Mouse (Mus musculus) c-Kit-positive CD71-positive TER-119-negative erythroid progenitor cells, embryonic 14.5 days (primary cell): ENCODE data around the gene S1pr5.
"Not testable (repeated sequence)": the region's sequence is repeated elsewhere in the genome, so short reads cannot be mapped to it uniquely, and the experiment has no call there.

ENCODE experiments used
- DNase-seq: peaks from one replicate; pipeline ENCODE4 v3.0.0-alpha.2; 2013; ENCODE audit warnings: low read depth

S1pr5 gene

DNA sequence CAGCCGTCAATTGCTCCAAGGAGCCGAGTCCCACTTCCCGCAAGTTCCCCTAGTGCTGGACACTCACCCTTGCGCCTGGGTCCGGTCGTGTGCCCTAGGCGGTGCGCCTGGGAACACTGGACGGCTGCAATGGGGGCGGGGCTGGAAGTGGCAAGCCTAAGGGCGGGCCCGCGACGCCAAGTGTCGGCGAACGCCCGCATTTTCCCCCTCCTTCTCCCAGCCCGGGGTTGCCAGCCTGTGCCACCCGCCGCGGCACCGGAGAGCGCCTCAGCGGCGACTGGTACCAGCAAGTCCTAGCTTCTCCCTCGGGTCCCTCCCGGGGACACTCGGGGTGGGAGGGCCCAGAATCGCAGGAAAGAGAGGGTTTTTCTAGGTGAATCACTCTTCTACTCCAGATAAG, at the start of gene S1pr5:
Gene S1pr5, minus strand, starts transcription at position 118 of the 400 bp plus-strand sequence.
- no peak for DNase-seq

DNA sequence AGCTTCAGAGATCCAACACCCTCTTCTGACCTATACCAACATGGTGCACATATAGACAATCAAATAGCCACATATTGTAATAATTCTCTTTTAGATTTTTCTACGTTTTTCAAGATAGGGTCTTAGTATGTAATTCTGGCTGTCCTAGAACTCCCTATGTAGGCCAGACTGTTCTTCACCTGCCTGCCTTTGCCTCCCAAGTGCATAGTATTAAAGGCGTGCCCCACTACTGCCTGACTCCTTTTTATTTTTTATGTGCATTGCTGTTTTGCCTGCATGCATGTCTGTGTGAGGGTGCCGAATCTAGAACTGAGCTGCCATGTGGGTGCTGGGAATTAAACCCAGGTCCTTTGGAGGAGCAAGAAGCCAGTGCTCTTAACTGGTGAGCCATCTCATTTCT, 44.0 kb upstream of the S1pr5 start:
- no peak for DNase-seq

DNA sequence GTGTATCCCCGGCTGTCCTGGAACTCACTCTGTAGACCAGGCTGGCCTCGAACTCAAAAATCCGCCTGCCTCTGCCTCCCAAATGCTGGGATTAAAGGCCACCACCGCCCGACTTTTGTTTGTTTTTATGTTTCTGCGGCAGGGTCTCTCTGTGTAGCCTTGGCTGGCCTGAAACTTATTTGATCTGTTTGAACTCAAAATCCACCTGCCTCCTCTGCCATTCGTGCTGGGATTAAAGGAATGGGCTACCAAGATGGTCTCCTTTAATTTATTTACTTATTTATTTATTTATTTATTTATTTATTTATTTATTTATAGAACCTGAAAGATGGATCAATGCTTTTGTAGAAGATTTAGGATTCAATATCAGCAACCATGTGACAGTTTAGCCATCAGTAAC, 43.6 kb upstream of the S1pr5 start:
- DNase-seq: not testable (repeated sequence)

DNA sequence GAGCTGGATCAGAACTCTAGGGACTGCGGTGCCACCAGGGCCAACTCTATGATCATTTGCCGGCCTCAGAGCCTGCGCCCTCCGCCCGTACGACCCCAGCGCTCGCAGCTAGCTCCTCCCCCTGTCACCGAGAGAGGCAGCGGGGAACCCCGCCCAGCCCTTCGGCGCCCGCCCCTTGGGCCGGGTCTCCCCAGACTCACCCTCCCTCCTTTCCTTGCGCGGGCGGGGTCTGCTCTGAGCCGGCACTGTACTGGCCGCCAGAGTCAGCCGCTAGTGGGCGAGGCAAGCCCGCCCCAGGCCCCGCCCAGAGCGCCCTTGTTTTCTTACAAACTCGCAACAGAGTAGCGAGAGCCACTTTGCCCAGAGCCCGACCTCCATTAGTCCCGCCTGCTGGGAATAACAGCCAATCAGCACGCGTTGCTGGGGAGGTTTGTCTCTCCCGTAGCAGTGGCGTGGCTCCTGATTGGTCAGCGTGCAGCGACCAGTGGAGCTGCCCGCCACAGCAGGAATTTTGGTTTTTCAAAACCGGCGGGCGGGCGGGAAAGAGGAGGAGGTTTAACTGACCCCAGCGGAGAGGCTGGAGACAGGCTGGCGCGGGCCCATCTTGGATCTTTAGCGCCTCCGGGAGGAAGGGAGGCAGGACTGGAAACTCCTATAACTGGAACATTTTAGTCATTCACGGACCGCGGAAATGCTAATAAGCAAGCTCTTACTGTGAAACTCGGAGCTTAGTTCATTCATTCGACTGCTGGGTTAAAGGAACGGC, 43.0 kb upstream of the S1pr5 start, which contains the start of gene Cdkn2d:
Gene Cdkn2d, minus strand, starts transcription at position 386 of the 766 bp plus-strand sequence.
- DNase-seq: peak; percentile 100

DNA sequence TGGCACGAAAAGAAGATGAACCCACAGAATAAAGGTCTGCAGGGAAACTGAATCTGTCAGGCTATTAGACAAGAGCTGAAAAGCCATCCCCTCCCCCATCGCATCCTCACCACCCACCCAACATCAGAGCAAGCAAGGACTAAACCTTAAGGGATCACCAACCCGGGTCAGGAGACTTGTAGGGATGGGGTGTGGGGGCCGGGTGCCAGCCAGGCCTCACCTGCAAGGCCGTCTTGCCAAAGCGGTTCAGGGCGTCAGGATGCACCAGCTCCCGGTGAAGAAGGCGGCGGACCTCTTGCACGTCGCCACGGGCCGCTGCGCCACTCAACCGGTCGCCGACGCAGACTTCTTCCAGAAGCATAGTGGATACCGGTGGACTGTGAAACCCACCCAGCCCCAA, 42.3 kb upstream of the S1pr5 start:
- DNase-seq: no peak

DNA sequence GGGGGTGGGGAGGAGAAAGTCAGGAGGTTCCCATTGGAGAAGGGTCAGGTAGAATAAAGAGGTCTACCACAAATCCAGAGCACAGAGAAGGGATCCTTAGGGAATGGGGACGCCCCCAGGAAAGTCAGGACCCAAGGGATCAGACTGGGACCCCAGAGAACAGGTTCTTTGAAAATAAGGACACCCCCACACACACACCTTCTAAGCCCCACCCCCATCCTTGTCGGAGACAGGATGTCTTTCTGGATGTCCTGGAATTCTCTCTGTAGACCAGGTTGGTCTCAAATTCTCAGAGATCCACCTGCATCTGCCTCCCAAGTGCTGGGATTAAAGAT, 41.1 kb upstream of the S1pr5 start:
- no peak for DNase-seq

DNA sequence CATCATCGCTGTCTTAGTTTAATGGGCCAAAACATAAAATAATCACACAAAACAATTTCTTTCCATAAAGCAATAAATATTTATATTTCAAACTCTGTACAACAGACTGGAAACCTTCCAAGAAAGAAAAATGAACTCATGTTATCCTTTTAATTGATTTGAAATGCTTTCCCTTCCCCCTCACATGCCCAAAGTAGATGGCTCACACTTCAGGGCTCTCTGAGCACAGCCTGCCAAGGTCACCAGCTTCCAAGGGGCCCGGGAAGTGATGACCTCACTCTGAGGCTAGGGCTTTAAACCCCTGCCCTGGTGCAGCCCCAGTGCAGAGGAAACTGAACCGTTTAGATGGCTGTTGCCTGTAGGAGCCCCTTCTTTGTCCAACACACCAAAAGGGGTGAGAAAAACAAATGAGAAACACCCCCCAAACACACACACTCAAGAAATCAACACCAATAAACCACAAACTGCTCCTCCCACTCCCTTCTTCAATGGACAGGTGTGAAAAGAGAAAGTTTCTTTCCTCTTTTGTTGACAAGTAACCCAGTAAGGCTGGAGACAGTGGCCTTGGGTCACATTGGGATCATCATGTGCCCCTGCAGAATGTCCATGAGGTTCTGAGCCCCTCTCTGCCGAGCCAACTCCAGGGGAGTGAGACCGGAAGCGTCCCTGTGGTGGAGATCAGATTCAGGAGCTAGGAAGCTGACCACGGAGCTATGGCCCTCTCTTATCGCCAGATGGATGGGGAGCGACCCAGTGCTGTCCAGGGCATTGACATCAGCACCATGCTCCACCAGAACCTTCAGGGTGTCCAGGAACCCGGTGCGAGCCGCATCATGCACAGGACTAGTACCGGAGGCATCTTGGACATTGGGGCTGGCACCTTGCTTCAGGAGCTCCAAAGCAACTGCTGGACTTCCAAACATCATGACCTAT, 40.4 kb upstream of the S1pr5 start:
- no peak for DNase-seq

DNA sequence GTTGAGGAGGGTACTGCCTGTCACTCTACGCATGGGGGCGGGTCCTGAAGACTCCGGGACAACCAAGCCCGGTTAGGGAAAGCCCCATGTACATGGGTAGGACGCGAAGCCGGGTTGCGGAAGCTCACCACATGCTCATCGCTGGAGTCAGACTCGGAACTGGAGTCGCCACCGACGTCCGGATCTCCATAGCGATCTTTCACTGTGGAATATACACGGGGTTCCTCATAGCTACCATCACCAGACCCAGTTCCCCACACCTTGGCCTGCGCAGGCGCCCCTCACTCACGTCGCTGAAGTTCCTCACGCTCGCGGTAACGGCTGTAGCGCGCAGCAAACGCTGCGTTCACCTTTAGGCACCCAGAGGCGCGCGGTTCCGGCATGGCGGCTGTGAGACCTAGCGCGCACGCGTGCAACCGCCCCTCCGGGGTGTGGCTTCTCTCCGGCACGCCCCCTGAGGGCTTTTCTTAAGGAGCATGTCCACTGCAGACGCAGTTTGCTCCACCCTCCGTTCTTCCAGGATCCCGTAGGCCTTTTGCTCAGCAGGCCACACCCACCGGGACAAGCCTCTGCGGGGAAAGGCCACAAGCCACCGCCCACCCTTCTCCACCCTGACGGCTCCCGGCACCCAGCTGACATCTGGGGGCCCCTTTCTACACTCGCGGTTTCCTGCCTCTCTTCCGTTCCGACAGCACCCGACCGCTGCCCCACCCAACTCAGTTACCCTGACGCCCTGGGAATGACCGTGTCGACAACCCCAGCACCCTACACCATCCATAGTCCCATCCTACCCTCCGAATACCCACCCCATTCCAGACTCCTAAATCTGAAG, 39.5 kb upstream of the S1pr5 start, which contains the start of gene Kri1:
Gene Kri1, minus strand, starts transcription at position 399 of the 832 bp plus-strand sequence.
- peak; percentile 98 for DNase-seq

DNA sequence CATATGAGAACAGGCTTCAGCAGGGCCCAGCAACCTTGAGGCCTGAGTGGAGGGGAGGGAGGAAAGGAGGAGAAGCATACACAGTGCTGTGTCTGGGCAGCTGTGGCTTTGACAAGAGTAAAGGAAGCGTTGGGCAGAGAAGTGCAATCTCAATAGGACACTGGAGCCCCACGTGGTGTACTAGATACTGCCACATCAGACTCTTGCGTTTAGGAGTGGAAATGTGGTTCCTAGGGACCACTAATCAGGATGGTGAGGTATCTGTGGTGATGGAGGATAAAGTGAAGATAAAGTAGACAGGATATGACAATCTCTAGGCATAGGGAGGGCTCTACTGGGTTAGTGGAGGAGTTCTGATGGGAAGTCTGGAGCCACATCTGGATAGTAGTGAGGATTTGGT, 38.5 kb upstream of the S1pr5 start:
- no peak for DNase-seq

DNA sequence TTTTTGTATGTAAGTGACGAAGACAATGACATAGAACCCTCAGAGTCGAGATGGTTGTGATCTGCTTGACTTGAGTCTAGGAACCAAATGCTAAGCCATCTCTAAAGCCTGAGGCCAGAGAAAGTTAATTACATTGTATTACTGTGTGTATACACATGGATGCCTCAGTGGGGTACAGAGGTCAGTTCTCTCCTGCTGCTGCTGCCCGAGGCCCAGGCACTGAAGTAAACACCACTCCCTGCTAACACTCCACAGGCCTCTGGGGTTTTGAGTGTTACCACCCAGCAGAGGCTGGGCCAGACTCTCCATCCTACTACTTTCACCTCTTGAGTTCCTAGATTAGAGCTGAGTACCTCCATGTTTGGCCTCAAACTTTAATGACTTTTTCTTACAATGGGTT, 35.8 kb upstream of the S1pr5 start:
- DNase-seq: no peak

DNA sequence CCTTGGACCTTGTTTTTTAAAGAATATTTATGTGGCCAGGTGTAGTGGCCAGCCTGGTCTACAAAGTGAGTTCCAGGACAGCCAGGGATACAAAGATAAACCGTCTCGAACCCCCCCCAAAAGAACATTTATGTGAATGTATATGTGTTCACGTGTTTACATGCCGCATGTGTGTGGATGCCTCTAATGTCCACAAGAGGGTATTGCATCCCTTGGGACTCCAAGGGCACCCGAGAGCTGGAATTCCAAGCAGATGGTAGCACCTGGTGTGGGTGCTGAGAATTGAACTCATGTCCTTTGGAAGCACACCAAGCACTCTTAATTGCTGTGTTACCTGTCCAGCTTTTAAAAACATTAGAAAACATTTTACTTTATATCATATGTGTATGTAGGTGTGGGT, 35.3 kb upstream of the S1pr5 start:
- no peak for DNase-seq

DNA sequence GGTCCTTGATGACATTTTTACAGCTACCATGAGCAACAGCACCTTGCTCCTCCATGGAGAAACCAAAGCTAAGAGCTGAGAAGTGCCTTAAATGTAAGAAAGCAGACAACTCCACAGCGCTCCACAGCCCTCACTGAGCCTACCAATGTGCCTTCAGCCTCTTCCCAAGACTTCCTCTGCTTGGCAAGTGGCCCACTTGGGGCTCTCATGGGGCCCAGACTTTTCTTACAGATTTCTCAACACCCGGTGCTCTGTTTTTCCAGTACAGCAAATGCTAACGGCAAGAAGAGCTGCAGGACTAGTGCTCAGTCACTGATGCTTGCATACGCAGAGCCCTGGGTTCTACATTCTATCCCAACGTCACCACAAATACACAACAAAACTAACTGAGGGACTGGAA, 29.5 kb upstream of the S1pr5 start:
- DNase-seq: no peak

DNA sequence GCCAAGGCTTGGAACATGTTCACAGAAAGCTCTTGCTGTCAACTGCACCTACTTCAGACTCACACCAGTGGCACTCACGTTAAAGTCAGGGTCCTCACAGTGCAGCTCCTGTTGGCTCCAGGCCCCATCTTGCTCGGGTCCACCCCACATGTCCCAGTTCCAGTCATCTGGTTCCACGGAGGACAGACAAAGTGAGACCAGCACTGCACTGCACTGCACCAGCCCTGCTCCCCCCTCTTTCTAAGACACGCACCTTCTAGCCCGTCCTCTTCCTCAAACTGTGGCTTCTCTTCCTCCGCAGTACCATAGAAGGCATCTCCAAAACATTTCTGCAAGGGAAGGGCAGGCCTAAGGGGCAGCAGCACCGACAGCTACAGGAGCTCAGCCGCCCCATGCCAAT, 28.1 kb upstream of the S1pr5 start:
- DNase-seq: no peak

DNA sequence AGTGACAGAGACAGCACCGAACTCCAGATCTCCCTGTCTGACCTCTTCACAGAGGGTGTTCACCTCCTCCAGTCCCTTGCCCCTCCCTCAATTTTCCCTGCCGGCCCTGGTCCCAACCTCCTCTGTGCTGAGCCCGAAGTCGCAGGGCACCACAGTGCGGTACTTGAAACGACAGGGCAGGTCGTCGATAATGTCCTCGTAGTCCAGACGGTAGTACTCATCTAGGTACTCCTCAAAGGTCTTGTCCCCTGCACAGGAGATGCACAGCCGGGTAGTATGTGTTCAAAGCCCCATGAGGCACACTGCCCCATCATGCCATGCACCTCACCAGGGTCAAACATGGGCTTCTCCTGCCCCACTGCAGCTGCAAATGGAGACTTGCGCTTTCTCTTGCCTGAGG, 27.5 kb upstream of the S1pr5 start:
- no peak for DNase-seq

DNA sequence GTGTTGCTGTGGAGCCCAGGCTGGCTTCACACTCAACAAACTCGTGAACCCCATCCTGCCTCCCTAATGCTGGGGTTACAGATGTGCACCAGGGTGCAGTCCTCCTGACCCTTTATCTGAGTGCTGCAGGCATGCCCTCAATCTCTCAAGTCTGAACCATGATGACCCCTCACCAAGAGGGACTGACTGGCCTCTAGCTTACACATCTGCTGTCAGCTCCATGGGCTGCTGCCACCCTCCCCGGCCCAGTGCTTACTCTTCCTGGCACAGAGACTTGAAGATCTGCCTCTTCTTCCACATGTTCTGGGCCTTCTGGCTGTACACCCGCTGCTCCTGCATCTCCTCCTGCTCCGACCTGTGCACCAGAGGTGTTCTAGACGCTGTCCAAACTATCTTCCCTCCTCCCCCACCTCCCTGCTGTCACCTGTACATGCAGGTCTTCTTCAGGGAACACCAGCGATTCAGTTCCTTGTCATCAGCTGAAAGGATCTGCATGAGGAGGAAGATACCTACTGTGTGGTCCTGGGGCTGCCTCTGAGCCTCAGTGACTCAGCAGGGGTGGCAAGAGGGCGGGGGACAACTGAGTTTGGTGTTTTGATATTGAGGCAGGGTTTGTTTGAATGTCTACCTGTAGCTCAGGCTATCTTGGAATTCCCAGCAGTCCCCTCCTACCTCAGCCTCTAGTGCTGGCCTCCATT, 26.9 kb upstream of the S1pr5 start:
- DNase-seq: no peak

DNA sequence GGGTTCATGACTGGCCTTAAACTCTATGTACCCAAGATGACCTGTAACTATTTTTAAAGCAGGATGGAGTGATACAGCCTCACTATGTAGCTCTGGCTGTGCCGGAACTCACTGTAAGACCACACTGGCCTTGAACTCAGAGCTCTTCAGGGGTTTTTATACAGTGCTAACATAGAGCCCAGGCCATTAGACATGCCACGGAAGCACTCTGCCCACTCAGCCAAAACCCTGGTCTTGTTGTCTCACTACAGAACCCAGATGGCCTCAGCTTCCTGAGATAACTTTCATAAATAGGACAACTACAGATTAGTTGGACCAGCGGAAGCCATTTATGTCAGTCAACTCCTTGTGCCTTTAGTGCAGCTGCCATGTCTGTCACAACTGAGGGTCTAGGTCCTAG, 26.1 kb upstream of the S1pr5 start:
- DNase-seq: no peak

DNA sequence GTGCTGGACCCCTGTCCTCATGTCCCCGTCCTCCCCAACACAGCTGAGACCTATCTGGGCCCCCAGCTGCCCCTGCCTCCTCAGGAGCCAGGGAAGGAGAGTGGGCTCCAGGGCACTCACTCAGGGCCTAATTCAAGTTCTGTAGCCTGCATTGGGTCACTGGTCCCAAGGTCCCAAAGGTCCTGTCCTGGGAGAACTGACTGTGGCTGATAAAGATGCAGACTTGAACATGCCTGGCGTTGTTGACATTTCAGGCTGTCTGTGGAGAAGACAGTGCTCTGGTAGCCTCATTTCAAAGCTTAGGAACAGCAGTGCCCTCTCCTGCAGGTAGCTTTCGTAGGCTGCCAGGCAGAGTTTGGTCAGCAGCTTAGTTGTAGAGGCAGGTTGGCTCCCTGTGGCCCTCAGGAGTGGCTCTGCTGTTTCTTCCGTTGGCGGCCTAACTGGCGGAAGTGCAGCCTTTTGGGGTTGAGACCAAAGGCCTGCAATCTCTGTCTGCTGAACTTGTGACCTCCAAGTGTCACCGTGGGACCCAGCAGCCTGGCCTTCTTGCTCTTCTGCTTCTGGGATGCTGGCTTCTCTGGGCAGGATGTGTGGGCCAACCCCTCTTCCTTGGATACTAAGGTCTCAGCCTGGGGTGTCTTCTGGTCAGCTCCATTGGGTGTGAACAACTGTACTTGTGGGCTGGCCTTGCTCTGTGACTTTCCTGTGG, 25.4 kb upstream of the S1pr5 start:
- no peak for DNase-seq

DNA sequence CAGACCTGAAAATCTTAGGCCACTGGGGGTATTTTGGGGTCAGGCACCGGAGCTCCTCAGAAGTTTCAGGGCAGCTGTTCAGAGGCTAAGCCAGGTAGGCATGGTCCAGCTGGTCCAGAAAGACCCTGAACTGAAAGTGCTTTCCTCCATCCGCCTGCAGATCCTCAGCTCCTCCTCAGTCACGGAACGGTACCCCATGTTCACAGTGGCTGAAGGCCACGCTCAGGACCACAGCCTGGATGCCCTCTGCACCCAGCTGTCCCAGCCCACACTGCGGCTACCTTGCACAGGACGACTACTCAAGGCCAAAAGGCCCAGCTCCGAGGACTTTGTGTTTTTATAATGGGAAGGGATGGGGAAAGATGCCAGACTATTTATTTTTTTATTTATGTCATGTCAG, 24.9 kb upstream of the S1pr5 start:
- no peak for DNase-seq

DNA sequence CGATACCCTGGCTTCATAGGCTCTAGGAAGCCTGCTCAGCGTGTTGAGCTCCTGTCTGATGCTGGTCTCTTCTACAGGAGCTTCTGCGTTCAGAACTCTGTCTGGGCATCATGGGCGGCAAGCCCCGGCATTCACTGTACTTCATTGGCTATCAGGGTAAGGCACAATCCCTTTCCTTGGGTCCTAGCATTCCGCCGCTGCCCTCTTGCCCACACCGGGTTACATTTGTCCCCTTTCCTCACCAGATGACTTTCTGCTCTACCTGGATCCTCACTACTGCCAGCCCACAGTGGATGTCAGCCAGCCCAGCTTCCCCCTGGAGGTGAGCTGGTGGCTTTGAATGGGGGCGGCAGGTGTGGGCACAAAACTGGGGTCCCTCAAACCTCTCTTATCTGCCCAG, 24.1 kb upstream of the S1pr5 start:
- DNase-seq: no peak

DNA sequence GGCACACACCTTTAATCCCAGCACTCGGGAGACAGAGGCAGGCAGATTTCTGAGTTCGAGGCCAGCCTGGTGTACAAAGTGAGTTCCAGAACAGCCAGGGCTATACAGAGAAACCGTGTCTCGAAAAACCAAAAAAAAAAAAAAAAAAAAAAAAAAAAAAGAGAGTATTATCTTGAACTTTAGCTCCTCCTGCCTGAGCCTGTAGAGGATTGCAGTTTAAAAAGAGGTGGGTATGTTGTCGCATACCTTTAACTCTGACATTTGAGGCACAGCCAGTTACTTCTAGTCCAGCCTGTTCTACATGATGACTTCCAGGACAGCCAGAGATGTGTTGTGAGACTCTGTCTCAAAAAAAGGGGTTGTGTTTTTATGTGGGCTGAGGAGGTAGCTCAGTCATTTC, 21.3 kb upstream of the S1pr5 start:
- DNase-seq: not testable (repeated sequence)

DNA sequence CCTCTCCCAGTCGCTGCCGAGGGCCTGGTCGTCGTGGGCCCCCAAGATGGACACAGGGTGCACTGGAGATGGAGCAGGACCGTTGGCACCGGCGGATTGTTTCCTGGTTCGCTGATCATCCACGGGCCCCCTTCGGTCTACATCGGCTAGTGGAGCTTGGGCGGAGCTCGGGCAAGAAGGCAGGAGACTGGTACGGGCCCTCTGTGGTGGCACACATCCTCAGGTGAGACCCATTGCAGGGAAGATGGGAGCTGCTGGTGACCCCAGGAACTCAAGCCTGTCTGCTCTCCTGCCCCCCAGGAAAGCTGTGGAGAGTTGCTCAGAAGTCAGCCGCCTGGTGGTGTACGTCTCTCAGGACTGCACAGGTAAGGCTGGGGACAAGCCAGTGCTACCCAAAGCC, 20.1 kb upstream of the S1pr5 start:
- no peak for DNase-seq
